Mouse (Mus musculus) neural tube, embryonic 10.5 days (tissue): ENCODE results near the gene 3110082I17Rik.
A peak's percentile ranks its signal among the peaks of the same experiment; 100 is the strongest.

Source experiments
- DNase-seq: peaks from one replicate; pipeline ENCODE4 v3.0.0-alpha.2; 2017; ENCODE audit warnings: low spot score; ENCODE audit errors: extremely low spot score

3110082I17Rik gene

DNA sequence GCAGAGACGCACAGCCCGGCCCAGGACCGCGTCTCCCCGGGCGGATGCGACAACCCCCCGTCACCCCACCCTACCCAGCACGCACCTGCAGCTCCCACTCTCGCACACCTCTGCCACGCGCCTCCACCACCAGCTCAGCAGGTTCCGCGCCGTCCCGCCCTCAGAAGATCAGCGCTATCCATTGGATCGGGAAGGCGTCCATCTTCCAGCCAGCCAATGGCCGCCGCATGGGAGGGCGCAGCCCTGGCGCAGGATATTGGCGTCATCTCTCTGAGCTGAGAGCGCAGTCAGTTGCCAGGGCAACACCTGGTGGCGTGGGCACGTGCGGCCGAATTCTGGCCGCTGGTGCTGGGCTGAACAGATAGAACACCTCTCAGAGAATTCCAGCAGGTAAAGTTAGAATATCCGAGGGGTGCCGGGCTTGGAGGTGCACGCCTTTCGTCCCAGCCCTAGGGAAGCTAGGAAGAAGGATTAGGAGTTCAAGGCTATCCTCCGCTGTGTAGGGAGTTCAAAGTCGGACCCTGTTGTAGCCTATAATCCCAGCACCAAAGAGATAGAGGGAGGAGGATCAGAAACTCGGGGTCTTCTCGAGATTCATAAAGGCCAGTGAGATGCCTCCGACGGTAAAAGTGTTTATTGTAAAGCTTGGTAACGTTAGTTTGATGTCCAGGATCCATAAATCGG, at the start of gene 3110082I17Rik:
Gene 3110082I17Rik (minus strand): TSS at position 144 of the 684 bp plus-strand sequence.
- peak; percentile 96 for DNase-seq

DNA sequence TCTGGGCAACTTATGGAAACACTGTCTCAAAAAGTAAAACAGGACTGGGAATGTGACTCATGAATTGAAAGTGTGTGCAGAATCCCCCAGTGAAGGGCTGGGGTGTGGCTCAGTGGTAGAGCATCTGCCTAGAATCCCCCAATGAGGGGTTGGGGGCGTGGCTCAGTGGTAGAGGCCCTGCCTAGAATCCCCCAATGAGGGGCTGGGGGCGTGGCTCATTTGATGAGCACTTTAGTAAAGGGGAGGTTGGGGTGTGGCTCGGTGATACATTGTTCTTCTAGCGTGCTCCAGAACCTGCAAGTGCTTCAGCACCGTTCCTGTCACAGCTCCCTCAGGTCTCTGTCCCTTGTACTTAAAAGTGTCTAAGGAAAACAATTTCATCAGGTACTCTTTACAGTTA, 45.9 kb upstream of the 3110082I17Rik start:
- DNase-seq = no peak

DNA sequence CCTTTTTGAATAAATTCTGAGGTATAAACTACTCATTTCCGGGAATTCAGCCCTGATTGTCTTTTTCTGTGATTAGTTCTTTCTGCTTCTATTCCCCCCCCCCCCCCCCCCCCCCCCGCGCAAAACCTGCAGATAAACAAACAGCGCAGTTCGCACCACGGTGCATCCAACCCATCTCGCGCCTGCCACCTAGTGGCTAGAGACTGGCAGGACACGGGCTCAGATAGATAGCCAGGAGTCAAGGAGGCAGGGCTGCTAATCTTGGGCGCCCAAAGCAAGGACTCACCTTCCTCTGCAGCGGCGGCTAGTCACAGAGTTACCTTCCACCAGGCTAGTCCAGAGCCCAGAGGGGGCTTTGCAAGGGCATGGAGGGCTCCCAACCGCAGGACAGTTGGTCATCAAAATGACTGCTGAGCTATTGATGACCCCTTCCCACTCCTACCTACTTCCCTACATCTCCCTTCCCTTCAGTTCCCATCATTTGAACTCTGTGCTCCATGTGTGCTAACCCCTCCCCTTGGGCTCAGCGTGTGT, 44.8 kb upstream of the 3110082I17Rik start:
- DNase-seq = peak; percentile 69

DNA sequence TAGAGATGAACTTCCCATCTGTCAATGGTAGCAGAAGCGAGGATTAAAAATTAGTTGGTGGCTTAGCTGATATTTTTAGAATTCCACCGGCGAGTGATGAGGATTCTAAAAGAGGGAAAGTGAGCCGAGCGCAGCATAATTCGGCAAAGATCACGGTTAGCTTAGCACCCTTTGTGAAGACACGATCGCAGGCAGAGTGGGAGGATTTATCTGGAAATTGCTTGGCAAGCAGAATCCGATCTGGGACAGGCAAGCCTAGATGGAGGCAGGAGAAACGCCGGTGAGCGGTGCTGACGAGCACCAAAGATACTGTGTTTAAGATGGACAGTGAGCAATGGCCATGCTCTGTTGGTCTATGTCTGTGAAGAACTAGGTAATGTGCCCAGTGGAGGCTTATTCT, 42.0 kb upstream of the 3110082I17Rik start:
- DNase-seq = no peak

DNA sequence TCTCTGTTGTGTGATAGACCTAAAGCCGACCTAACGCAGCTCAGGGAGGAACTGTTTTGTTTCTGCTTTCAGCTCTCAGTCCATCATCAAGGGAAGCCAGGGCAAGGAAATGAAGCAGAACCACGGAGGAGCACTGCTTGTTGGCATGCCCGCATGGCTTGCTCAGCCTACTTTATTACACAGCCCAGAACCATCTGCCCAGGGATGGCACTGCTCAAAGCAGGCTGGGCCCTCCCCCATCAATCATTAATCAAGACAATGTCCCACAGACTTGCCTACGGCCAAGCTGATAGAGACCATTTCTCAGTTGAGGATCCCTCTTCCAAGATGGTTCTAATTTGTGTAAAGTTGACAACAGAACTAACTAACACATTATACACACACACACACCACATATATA, 38.5 kb upstream of the 3110082I17Rik start:
- DNase-seq = no peak

DNA sequence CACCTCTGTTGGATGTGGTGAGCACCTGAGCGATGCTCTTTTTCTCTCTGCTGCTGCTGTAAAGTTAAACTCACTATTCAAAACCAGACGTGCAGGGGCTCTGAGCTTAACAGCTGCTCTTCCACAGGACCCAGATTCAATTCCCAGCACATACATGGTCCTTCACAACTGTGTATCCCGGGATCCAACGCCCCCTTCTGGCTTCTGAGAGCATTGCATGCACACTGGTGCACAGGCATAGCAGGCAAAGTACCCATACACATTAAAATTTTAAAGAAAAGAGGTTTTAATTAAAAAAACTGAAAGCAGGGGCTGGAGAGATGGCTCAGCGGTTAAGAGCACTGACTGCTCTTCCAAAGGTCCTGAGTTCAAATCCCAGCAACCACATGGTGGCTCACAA, 36.6 kb upstream of the 3110082I17Rik start:
- no peak for DNase-seq

DNA sequence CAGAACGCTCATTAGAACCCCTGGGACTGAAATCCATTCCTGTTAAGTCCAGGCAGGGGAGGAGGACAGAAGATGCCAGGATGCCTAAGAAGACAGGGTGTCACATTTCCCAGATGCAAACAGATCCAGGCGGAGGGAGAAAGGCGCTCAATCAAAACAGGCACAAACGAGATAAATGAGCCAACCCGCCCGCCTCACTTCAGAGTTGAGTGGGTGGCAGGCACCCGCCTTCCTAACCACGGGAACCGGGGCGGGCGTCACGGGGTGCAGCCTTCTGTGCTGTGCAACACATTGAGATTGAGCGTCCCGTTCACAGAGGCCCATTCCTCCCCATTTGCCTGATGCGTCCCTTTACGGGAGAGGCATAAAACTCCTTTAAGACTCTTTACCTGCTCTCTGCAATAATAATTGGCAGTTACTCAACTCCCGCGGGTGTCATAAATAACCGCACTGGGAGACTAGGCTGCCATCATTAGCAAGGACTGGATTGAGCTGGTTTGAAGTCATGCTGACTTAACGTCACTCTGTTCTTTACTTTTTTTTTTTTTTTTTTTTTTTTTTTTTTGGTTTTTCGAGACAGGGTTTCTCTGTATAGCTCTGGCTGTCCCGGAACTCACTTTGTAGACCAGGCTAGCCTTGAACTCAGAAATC, 34.8 kb upstream of the 3110082I17Rik start:
- DNase-seq = no peak

DNA sequence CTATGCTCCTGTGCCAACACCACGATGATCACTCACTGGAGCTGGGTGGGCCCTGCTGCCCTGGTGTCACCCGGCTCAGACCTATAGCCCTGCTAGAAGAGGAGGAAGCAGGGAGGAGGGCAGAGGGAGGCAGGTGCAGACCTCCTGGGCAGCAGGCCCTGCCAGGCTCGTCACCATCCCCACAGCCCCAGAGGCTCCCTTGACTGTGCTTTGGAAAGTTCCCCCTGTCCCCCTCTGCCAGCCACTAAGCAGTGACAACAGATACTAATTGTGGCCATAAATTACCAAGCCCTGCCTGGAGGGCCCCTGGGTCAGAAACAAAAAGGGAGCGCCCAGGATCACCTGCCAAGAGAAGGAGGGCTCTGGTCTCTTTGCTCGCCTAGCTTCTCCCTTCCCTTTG, 33.4 kb upstream of the 3110082I17Rik start:
- no peak for DNase-seq

DNA sequence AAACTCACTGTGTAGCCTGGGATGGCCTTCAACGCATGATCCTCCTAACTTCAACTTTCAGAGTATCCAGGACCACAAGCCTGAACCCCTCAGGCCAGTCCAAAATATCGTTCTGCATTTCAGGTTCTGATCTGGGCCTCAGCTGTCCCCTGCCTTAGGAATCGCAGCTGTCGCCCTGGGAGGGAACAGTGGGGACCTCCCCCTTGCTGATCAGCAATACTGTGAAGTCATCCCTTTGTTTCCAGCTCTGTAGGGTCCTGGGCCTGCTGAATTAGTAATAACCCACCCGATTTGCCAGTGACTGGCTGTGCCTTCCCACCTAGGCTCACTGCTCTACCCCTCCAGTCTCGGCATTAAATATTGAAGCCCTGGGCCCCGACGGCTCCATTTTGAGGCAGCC, 31.0 kb upstream of the 3110082I17Rik start:
- no peak for DNase-seq

DNA sequence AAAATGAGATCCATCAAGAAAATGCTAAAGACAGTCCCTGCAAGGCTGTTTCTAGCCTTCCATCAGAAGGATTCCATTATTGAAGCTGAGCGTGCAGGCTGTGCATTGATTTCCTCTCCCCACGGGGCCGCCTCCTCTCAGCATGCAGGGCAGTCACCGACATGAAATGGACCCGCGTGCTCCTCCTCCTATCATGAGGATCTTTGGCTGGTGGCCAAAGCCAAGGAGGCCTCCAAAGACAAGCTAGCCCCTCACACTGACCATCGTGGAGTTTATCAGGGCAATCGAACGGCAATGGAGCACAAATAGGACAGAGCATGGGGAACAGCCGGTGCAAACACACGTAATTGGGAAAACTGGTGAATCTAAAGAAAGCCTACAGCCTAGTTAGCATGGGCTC, 29.8 kb upstream of the 3110082I17Rik start:
- no peak for DNase-seq

DNA sequence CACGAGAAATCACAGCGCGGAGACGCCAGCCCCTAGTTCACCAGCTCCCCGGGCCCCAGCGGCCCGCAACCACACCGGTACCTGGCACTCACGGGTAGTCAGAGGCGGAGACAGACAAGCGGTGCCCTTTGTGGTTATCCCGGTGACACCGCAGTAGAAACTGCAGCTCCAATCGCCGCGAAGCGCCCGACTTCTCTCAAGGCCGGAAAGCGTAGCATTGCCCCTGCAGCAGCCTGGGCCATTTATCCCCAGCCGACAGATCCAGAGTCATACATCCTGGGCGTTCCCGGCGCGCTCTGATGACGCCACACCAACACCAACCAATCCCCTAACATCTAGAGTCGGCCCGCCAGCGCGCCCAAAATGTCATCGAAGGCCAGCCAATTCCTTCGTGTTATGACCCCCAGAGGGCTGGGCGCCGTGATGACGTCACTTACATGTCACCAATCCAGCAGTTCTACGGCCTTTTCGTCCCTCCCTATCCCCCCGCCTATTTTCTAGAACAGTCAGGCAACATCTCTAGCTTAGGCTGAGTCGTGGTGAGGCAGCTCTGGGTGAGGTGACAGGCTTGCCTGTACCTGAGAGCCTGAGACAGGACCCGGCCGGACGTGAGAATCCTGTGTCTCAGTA, 24.0 kb upstream of the 3110082I17Rik start, which contains the start of gene Zfand2a:
Gene Zfand2a (minus strand): TSS at position 365 of the 630 bp plus-strand sequence.
- peak; percentile 100 for DNase-seq

DNA sequence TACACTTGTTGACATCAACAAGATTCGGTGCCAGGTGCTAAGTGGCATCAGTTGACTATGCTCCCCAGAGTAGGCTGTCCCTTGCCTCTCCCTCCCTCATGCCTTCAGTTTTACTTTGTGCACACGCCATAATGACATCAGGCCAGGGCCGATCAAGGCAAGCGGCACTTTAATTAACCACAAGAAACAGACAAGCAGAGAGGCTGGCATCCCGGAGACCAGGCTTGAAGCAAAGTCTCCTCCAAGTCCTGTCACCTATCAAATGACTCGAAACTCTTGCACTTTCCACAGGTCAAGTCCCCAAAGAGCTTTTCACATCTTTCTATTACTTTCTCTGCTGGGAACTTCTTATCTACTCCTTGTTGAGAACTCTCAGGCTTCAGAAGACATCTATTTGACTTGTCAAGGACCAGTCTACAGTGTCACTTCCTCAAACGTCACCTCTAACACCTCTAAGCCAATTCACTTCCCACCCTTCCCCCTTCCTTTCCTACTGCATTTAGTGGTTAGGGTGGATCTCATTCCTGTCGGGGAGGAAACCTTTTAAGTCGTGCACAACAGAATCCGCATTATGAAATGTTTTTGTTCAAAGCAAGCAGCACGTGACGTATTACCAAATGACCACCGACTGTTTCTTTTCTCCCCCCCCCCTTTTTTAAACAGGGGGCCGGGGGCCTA, 23.0 kb upstream of the 3110082I17Rik start:
- no peak for DNase-seq

DNA sequence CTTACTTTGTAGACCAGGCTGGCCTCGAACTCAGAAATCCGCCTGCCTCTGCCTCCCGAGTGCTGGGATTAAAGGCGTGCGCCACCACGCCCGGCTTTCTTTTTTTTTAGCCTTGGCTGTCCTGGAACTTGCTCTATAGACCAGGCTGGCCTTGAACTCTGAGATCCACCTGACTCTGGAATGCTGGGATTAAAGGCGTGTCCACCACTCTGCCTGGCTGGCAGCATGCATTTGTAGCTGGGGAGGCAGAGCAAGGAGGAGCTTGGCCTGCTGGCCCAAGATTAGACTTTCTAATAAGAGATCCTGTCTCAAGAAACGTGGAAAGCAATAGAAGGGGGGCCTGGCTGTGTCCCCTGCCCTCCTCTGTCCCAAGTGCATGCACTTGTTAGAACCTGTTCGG, 20.1 kb upstream of the 3110082I17Rik start:
- DNase-seq = no peak

DNA sequence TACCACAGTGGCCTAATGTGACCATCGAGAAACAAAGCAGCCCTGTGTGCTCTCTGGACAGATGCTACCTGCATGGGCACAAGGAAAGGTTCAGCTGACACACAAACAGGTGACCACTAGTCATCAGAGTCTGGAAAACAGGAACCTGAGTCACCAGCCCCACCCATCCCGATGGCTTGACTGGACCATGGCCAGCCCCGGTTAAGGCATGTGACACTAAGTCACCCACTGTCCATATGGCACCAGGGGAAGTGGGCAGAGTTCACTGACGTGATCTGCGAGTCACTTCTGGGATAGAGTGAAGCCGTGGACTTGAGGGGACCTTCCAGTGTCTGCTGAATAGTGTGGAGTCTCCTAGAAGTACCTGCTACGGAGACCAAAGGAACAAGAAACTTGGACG, 18.8 kb upstream of the 3110082I17Rik start:
- DNase-seq = no peak

DNA sequence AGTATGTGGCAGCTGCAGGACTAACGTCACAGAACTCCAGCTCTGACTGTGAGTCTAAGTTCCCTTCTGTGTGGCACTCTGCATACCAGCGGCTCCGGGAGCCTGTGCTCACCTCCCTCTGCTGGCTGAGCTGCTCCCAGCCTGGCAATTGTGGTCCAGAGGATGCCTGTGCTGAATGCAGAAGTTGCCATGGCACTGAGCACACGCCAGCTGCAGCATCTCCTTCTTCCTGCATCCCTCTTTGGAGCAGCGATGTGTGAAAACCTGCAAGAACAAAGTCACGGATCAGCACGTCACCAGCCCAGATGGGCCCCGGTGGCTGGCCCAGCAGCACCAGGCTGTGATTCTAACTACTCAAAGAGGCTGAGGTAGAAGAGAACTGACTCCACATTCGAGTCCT, 14.4 kb upstream of the 3110082I17Rik start:
- no peak for DNase-seq

DNA sequence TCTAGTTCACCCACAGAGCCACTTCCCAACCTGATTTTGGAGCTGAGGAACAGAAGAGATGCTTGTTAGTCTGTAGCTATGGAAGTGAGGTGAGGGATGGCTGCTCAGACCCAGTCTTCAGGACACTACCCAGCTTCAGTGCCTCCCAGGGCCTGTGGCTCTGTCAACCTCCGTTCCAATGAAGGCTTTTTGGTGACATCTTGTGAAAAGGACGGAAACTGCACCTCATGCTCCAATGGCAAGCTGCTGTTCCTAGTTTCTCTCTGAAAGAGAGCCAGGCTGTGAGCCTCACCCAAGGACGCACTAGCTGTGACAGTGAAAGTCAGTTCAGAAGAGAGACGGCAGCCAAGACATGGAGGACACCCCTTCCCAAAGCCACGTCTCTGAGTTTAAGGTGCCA, 7.7 kb upstream of the 3110082I17Rik start:
- no peak for DNase-seq

DNA sequence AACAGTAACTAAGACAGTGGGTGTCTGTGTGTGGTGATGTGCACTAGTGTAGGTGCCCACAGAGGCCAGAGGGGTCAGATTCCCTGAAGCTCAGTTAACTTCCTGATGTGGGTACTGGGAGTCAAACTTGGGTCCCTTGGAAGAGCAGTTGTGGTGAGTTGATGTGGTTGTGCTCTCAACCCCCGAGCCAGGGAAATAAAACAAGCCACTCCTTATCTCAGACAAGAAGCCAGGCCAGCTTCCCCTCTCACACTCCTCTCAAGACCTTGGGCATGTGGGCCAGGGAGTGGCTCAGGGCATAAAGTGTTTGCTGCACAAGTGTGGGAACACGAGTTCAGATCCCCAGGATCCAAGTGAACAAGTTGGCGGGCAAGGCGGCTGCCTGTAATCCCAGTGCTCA, 6.5 kb upstream of the 3110082I17Rik start:
- no peak for DNase-seq

DNA sequence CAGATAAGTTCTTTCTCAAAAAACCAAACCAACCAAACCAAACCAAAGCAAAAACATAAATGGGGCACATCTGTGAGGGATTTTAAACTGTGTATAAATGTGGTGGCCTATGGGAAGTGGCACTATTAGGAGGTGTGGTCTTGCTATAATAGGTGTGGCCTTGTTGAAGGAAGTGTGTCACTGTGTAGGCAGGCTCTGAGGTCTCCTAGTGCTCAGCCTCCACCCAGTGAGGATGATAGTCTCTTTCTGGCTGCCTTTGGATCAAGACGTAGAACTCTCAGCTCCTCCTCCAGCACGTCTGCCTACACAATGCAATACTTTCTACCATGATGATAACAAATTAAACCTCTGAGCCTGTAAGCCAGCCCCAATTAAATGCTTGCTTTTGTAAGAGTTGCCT, 6.0 kb upstream of the 3110082I17Rik start:
- no peak for DNase-seq

DNA sequence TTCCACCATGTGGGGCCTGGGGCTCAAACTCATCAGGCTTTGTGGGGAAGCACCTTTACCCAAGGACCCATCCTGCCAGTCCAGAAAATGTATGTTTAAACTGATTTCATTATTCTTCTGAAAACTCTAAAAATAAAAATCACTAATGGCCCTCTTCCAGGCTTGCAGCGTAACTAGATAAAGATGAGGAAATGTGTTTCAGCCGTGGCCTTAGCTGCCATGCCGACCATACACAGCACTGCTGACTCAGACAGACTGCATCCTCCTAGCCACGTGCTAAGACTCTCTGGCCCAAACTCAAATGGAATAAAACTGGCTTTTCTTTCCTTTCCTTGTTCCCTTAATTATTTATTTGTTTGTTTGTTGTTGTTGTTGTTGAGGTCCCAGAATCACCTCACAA, 4.5 kb upstream of the 3110082I17Rik start:
- no peak for DNase-seq

DNA sequence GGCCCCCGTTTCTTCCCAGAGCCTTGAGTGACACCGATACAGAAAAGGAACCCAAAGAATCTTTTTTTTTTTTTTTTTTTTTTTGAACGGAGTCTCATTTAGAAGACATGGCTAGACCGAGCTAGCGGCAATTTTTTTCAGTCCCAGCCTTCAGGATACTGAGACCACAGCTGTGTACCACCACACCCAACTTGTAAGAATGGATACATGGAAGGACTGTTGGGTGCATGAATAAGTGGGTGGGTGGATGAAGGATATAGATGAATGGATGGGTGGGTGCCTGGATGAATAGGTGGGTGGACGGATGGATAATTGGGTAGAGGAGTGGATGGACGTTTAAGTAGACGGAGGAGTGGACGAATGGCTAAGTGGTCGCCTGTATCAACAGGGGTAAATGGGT, 389 bp downstream of the 3110082I17Rik start:
- DNase-seq = no peak

DNA sequence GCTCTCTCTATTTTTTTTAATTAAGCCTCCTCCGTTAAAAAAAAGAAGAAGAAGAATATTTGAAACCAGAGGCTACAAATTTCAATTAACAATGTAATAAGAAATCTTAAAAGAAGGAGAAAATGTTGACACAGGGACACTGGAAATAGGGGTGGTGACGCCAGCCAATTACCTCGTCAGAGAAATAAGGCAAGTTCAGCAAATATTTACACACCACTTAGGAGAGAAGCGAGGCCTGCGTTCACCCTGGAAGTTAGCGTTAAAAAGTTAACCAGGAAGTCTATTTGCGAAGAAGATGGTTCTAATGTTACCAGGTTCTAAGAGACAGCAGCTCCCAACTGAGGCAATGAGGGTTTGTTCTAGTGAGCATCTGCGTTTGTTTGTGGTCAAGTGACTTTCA, 3.1 kb downstream of the 3110082I17Rik start:
- no peak for DNase-seq

DNA sequence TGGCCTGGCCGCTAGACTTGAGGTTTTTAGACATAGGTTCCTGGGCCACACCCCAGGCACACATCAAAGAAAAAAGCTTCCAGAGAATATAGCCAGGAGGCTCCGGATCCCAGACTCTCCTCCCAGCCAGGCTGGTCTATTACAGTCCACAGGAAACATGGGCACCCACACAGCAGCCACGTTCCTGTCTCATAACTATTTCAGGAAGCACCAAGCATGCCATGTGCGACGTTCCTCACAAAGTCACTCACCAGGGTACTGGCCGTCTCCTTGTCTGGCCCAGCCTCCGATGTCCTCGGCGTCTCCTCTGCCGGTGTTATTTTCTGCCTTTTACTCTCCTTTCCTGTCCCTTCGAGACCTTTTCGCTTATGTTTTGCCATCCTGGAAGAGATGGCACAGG, 5.2 kb downstream of the 3110082I17Rik start:
- no peak for DNase-seq
